Mouse (Mus musculus) adrenal gland, adult (tissue): ENCODE results near the gene Mt1.
"Not testable (repeated sequence)": the region's sequence is repeated elsewhere in the genome, so short reads cannot be mapped to it uniquely, and the experiment has no call there.

ENCODE experiments used
- DNase-seq, 2 experiments: peaks; one replicate each; pipeline ENCODE4 v3.0.0; 2022 to 2023; ENCODE audit warnings: low spot score in 1 of 2; ENCODE audit not compliant: inconsistent age in 2 of 2

Gene Mt1

GRCm38 (mm10) chr8:94178857-94179712 lies at the start of gene Mt1:
TSS of gene Mt1 (plus strand) at chr8:94179082.
- DNase-seq: peak; percentile 96 to 97

GRCm38 (mm10) chr8:94129133-94129789 lies 49.6 kb upstream of the Mt1 start:
- DNase-seq: no peak

GRCm38 (mm10) chr8:94130126-94130525 lies 48.8 kb upstream of the Mt1 start:
- no peak for DNase-seq

GRCm38 (mm10) chr8:94132096-94132495 lies 46.8 kb upstream of the Mt1 start:
- no peak for DNase-seq

- not testable (repeated sequence) for DNase-seq
These were observed 44.3 kb upstream of the Mt1 start for GRCm38 (mm10) chr8:94134601-94135000.

- DNase-seq: no peak
These were observed 43.3 kb upstream of the Mt1 start for GRCm38 (mm10) chr8:94135556-94135955.

- DNase-seq: no peak
These were observed 42.7 kb upstream of the Mt1 start for GRCm38 (mm10) chr8:94136192-94136591.

GRCm38 (mm10) chr8:94136933-94137332 lies 41.9 kb upstream of the Mt1 start, which contains the start of gene Mt4:
TSS of gene Mt4 (plus strand) at chr8:94137197.
- no peak for DNase-seq

- peak in 1 of 2 experiments; percentile 69 for DNase-seq
These were observed 38.6 kb upstream of the Mt1 start for GRCm38 (mm10) chr8:94140266-94140795.

- DNase-seq: no peak
These were observed 30.6 kb upstream of the Mt1 start for GRCm38 (mm10) chr8:94148236-94148635.

GRCm38 (mm10) chr8:94150925-94151324 lies 28.0 kb upstream of the Mt1 start:
- no peak for DNase-seq

- DNase-seq: peak; percentile 40 to 71
These were observed 26.2 kb upstream of the Mt1 start, which contains the start of gene Mt3 for GRCm38 (mm10) chr8:94152513-94153300. TSS of gene Mt3 (plus strand) at chr8:94152607.

- DNase-seq: no peak
These were observed 25.4 kb upstream of the Mt1 start for GRCm38 (mm10) chr8:94153451-94153850.

GRCm38 (mm10) chr8:94154537-94154936 lies 24.3 kb upstream of the Mt1 start:
- no peak for DNase-seq

- DNase-seq: no peak
These were observed 22.8 kb upstream of the Mt1 start for GRCm38 (mm10) chr8:94156092-94156491.

- not testable (repeated sequence) for DNase-seq
These were observed 13.1 kb upstream of the Mt1 start for GRCm38 (mm10) chr8:94165772-94166171.

GRCm38 (mm10) chr8:94167244-94167643 lies 11.6 kb upstream of the Mt1 start:
- DNase-seq: peak; percentile 85 to 97

- DNase-seq: no peak
These were observed 9.3 kb upstream of the Mt1 start for GRCm38 (mm10) chr8:94169547-94169946.

- DNase-seq: peak; percentile 75 to 84
These were observed 7.5 kb upstream of the Mt1 start for GRCm38 (mm10) chr8:94171321-94171755.

- peak; percentile 90 to 93 for DNase-seq
These were observed 6.6 kb upstream of the Mt1 start, which contains the start of gene Mt2 for GRCm38 (mm10) chr8:94172075-94172808. TSS of gene Mt2 (plus strand) at chr8:94172664.
